Mouse (Mus musculus) megakaryocyte-erythroid progenitor cell, adult 5-6 weeks (primary cell): ENCODE measurements at regions not wholly inside any gene's neighbourhood (a gene's known extent, or its start where the extent isn't known, plus 50 kb on each side); places are given as distances from the start of the nearest gene placed in this dataset.
A peak's percentile ranks its signal among the peaks of the same experiment; 100 is the strongest.
"Not testable (repeated sequence)": the region's sequence is repeated elsewhere in the genome, so short reads cannot be mapped to it uniquely, and the experiment has no call there.

Source experiments
- ATAC-seq: replicated peaks from 2 replicates; pipeline ENCODE4 v1.8.0; 2016; ENCODE audit warnings: mild to moderate bottlenecking, inconsistent platforms; ENCODE audit not compliant: severe bottlenecking, poor library complexity, low FRiP score, low TSS enrichment

- no peak for ATAC-seq
Measured at GRCm38 (mm10) chr4:7961521-7962172, 277.2 kb downstream of the Car8 start.

- no peak for ATAC-seq
Measured at GRCm38 (mm10) chr4:7960335-7960734, 278.5 kb downstream of the Car8 start.

GRCm38 (mm10) chr4:7948020-7948419 lies 290.8 kb downstream of the Car8 start:
- no peak for ATAC-seq

GRCm38 (mm10) chr4:7921503-7921902 lies 317.3 kb downstream of the Car8 start:
- ATAC-seq, result no peak

GRCm38 (mm10) chr4:7913191-7913590 lies 325.6 kb downstream of the Car8 start:
- no peak for ATAC-seq

GRCm38 (mm10) chr4:7912675-7913074 lies 326.2 kb downstream of the Car8 start:
- no peak for ATAC-seq

- ATAC-seq, result no peak
Measured at GRCm38 (mm10) chr4:7903130-7903529, 335.7 kb downstream of the Car8 start.

GRCm38 (mm10) chr4:7894914-7895313 lies 343.9 kb downstream of the Car8 start:
- ATAC-seq, result no peak

- no peak for ATAC-seq
Measured at GRCm38 (mm10) chr4:7891128-7891527, 347.7 kb downstream of the Car8 start.

GRCm38 (mm10) chr4:7854518-7854917 lies 384.3 kb downstream of the Car8 start:
- ATAC-seq, result no peak

GRCm38 (mm10) chr4:7853121-7853782 lies 385.6 kb downstream of the Car8 start:
- no peak for ATAC-seq

GRCm38 (mm10) chr4:7852006-7852615 lies 386.7 kb downstream of the Car8 start:
- ATAC-seq, result no peak

GRCm38 (mm10) chr4:7847411-7847810 lies 391.4 kb downstream of the Car8 start:
- no peak for ATAC-seq

GRCm38 (mm10) chr4:7829126-7829525 lies 409.7 kb downstream of the Car8 start:
- no peak for ATAC-seq

GRCm38 (mm10) chr4:7819847-7820246 lies 419.0 kb downstream of the Car8 start:
- no peak for ATAC-seq

- ATAC-seq, result not testable (repeated sequence)
Measured at GRCm38 (mm10) chr4:7777761-7778160, 461.1 kb downstream of the Car8 start.

- ATAC-seq, result peak; percentile 59
Measured at GRCm38 (mm10) chr4:7755473-7755872, 483.4 kb downstream of the Car8 start.

GRCm38 (mm10) chr4:7753931-7754330 lies 484.9 kb downstream of the Car8 start:
- no peak for ATAC-seq

GRCm38 (mm10) chr4:7751208-7751607 lies 487.6 kb downstream of the Car8 start:
- ATAC-seq, result no peak

GRCm38 (mm10) chr4:7722893-7723292 lies 515.9 kb downstream of the Car8 start:
- ATAC-seq, result no peak

GRCm38 (mm10) chr4:7688516-7688915 lies 550.3 kb downstream of the Car8 start:
- no peak for ATAC-seq
